Mouse (Mus musculus) lung, postnatal 4 days (tissue): ENCODE data around the gene Gm21987.

ENCODE experiments used
- DNase-seq, 2 experiments: peaks; one replicate each; pipeline ENCODE4 v3.0.0; 2021

The Gm21987 gene

DNA sequence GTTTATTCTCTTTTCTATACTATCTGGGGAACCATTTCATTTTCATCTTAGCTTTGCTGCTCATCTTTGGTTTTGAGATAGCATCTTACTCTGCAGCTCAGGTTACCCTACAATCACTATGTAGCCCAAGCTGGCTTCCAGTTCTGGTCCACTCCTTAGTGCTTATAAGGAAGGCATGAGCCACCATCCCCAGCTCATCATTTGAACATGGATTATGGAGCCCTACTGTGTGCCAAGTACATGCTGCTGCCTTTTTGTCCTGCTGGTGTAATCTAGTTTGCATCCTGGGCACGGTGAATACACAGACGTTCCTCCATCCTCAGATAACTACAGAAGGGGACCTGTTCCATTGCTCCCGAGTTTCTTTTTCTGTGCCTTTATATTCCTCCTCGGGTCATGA, 26.0 kb downstream of the Gm21987 start:
- no peak for DNase-seq

DNA sequence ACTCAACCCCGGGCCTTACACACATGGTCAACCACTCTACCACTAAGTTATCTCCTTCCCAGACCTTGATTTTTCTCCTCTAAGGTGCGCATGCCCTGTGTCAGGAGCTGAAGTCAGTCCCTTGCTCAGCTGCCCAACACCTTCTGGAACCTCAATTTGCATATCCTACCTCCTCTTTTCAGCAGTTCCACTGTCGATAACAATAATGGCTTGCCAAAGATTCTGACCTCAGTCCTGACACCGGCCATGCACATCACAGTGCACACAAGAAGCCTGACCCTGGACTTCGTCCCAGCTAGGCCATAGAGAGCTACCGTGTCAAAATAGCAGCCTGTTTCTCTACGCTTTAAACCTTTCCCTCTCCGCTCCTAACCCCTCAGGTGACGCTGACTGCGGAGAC, 26.6 kb downstream of the Gm21987 start:
- no peak for DNase-seq

DNA sequence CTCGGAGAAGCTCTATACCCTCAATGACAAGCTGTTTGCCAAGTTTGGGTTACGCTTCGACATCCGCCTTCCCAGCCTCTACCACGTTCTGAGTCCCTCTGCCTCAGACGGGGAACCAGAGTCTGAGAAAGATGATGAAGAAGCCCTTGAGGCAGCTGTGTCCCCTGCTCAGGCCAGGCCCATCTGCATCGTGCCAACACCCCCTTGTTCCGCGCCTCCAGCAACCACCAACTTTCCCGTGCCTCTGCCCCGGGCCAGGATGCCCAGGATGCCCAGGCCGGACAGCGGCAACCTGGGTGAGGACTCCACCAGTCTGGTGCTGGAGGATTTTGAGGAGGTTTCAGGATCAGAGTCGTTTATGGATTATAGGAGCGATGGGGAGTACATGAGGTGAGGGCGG, 27.1 kb downstream of the Gm21987 start:
- DNase-seq = no peak

DNA sequence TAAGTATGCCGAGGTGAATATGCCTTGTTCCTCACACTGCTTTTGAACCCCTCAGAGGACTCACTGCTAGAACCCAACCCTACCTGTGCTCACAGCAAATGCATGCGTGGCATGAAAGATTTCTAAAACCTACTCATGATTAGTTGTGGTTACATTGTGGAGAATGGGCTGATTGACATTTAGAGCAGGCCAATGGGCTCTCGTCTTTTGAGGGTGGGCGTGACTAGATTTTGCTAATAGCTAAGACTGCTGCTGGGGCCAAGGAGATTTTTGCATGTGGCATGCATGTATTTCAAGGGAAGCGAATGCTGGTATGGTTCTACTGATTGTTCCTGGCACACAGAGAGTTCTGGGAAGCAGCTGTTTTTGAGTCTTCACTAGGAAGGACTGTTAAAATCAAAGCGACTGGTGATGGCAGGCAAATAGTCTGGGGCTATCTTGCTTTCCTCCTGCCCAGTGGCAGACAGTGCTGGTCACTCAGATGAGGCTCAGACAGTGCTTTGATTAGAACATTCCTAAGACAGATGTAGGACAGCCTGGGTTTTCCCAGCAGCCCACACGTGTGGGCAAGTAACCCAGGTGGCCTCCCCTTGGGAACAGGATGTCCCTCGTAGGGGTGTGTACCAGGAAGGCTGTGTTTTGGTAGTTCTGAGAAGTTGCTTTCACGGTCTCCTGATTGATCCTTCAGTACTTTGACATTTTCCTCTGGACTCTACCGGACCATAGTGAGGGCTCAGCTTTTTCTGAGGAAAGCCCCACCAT, 27.7 kb downstream of the Gm21987 start:
- no peak for DNase-seq

DNA sequence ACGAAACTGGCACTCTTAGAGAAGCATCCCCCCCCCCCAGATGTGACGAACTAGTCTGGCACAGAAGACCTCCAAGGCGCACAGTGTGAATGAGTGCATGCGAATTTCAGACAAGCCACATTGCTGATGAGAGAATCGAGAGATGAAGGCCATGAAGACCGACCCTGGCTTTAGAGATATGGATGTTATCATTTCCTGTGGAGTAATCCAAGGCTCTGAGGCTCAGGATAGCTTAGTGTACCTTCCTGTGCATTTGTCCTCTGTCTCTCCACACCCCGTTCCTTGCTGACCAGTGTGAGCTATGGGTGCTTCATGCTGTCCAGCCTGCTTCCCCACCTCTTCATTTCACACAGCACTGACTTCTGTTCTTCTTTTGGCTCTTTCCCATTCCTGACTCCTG, 28.3 kb downstream of the Gm21987 start:
- no peak for DNase-seq

DNA sequence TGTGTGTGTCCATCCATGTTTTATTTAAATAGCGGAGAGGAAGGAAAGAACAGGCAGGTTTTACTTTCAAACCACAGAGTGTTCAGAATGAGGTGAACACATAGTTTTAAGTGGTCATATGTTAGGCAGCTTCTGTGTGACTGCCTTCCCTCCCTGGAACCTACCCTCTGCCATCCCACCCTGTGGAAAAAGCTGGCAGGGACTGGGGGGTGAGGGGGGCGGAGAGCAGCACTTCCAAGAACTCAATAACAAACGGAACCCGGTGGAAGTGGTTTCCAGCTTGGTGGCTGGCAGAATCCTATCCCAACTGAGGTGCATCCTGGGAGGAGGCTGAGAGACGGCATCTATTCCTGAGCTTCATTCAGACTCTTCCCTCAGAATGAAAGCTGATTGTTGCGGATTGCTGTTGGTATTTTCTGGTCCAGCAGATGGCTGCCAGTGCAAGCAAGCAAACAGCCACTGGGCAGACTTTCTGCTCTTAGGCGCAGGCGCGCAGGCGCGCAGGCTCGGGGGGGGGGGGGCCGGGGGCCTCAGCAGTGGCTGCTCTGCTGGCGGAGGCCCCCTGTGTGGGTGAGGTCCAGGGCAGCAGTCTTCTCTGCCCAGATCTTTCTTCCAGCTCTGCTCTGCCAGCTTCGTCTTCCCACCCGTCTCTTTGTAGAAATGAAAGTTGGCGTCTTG, 29.5 kb downstream of the Gm21987 start:
- peak; percentile 53 to 59 for DNase-seq

DNA sequence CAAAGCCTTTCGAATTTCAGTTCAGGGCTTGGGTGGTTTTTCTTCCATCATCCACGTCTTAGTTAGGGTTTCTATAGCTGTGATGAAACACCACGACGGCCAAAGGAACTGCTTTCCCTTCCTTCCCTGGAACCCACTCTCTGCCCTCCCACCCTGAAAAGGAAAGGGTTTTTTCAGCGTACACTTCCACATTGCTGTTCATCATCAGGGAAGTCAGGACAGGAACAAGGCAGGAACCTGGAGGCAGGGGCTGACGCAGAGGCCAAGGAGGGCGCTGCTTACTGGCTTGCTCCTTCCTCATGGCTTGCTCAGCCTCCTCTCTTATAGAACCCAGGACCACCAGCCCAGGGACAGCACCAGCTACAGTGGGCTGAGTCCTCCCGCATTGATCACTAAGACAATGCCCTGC, 30.0 kb downstream of the Gm21987 start:
- peak in 1 of 2 experiments; percentile 39 for DNase-seq

DNA sequence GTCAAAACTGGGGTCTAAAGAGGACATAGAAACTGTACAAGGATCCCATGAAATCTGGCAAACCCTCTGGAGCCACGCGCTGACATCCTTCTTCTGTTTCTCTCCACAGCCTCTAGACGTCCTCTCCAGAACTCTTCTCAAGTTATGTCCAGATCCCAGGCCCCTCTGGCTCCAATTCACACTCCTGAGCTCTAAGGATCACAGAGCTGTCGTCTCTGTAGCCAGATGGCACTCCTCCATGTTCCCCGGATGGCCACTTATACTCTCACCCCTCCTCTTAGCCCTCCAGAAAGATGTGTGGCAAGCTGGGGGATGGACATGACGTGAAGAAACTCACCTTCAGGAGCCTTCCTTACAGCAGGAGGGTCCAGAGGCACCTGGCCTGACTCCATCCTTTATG, 30.7 kb downstream of the Gm21987 start:
- DNase-seq = no peak

DNA sequence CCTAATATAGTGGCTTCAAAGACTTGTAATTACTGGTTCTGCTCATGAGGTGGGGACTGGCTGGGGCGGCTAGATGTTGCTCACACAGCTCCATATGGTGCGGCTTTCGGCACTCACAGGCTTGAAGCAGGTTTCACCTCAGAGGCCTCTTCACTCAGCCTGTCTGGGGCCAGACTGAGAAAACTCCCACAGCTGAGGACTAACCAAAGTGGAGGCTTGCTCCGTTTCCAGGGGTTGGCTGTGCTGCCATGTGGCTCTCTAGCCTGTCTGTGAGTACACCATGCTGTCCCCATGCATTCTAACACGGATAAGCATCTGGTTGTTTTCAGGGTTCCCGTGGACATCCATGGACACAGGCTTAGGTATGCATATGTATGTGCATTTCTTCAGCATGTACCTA, 31.8 kb downstream of the Gm21987 start:
- DNase-seq = no peak

DNA sequence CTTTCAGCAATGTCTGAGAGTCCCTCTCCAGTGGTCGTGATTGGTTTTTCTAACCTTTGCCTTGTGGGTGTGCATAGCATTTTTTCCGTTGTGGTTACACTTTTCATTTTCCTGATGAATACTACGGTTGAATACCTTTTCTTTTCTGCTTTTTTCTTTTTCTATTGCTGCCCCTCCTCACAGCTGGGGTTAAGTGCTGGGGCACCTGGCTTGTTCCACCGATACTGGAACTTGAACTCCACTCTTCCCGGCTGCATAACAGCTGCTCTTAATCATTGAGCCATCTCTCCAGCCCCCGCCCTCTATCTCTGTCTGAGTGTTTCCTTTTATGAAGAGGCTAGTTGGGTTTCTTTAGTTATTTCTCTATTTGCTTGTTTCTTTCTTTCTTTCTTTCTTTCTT, 32.2 kb downstream of the Gm21987 start:
- no peak for DNase-seq

DNA sequence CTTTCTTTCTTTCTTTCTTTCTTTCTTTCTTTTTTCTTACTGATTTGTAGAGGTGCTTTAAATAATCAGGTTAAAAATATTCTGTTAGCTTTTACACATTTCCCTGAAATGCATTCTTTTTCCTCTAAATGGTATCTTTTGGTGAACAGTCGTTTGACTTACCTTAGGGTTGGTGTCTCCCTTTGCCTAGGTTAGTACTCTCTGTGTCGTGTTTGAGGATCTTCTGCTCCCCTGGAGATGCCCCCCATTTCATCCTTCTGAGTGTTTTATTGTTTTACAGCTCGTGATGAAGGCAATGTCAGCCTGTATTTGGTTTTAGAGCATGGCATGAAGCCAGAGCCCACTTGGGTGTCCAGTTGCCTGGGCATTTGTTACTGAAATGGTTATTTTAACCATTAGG, 32.7 kb downstream of the Gm21987 start:
- no peak for DNase-seq

DNA sequence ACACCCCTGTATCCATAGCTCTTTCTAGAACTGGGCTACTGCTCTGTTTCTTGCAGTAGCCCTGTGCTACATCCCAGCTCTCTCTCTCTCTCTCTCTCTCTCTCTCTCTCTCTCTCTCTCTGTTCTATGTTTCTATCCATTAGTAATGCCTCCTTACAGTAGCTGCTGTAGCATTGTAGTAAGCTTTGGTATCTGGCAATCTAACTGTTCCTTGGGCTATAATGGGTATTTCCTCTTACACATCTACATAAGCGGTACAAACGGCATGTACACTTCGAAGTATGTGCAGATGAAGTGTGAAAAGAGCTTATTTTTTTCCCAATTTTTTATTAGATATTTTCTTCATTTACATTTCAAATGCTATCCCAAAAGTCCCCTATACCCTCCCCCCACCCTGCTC, 33.1 kb downstream of the Gm21987 start:
- no peak for DNase-seq

DNA sequence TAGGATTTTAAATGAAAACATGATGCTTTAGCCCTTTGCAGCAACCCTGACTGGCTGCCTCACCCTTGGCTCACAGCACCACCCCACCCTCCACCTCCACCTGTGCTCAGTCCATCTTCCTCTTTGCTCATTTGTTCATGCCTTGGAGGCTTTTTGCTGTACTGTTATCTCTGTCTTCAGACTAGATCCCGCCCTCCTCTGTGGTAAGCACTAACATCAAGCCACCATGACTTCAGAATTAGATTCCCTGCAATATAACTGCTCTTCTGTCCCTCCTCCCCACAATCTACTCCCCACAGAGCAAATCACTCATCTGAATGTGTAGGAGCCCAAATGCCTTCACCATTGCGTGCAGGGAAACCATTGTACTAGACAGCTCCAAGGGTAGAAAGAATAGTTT, 36.8 kb downstream of the Gm21987 start:
- no peak for DNase-seq

DNA sequence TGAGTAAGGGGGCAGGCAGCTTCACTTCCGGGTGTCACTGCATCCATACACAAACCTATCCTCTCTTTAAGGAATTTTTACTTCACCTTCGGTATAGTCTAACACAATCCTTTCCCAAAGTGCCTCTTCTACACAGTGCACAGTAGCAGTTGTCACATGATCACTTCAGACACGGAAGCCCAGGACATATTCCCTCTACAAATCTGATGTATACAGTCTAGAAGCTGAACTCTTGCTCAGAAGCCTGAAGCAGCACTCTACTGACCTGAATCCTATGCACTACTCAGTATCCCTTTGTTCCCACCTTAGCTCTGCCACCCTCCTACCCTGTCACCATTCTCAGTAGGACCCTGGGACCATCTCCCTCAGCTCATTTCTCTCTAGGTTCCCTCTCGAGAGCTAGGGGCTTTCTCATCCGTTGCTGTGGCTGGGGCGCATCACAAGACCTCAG, 38.4 kb downstream of the Gm21987 start:
- DNase-seq = no peak

DNA sequence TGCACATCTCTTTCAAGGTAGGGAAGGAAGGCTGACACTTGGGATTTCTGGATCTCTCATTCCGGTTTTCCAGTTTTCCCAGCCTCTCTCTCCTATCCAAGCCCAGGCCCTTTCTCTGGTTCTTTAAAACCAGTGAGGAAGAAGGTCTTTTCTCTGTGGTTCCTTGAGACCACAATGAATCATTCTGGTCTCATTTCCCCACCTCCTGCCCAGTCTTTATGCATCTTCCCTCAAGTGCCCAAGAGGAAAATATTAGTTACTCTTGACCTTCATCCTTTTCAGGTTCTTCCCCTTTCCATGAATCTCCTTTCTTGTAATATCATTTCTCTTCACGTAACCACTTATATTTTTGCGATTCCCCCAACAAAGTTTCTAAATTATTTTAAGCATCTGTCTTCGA, 38.9 kb downstream of the Gm21987 start:
- DNase-seq = no peak

DNA sequence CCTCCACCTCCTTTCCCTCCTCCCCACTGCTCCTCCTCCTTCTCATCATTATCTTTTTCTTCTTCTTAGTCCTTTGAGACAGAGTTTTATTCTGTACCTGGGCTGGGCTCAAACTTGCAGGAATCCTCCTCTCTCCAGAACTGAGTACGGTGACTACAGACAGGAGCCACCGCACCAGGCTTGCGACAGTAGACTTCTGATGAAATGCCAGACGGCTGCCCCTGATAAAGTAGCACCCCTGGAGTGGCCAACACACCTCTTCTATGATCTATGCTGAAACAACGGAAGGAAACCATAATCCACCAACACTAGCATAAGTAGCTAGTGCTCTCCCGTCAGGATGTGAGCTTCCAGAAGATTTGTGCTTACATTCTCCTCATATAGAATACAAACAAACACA, 40.5 kb downstream of the Gm21987 start:
- DNase-seq = no peak

DNA sequence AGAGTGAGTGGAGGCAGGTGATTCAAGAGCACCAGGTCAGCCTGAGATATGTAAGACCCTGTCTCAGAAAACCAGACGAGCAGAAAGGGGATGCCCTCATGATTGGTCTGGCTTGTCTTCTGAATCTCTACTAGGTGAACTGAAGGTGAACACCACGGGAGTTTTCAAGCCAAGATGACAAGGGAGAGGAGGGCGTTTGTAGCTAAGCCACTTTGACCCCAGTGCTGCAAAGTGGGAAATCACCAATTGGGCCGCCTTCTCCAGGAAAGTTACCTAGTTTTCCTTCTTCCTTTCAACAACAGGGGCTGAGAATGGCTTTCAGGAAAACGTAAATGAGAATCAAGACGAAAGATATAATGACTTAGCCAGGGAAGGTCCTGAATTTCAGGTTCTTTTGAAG, 41.9 kb downstream of the Gm21987 start:
- DNase-seq = no peak

DNA sequence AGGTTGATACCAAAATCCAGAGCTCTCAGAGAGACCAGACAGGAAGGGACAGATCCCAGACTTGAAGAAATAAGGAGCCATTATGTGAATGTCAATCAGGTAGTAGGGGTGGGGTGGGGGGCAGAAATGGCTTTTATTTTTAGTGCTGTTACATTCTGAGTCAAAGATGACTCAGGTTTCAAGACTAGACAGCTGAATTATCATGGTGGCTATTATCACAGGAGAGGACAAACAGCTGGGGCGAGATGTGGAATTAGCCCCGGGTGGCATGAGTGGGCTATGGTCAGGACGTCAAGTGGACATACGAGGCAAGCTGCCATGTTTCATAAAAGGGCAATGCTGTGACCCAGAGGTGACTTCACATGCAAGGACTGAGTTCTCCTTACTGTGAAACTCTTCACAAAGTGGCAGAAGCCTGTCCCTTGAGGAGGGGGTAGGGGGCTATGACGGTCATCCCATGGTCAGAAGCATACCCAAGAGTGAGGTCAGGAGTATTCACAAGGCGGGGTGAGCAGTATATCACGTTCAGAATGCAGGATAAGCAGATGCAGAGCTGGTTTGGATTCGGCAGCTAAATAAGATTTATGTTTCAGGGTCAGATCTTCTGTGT, 42.5 kb downstream of the Gm21987 start:
- DNase-seq = no peak

DNA sequence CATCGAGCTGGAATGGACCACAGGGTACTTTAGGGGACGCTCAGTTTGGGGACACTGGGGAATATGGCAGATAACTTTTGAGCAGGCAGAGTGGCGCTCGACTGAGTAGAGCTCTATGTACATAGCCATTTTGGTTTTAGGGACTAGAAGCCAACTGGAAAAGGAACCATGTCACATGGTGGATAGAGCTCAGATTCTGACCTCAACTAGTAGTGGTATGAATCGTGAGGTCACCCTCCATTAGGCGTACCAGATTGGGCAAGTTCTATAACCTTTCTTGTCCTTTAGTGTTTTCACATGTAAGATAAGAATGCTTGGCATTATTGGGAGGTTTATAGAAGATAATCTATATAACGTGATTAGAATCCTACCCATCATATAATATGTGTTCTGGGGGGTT, 43.5 kb downstream of the Gm21987 start:
- DNase-seq = no peak

DNA sequence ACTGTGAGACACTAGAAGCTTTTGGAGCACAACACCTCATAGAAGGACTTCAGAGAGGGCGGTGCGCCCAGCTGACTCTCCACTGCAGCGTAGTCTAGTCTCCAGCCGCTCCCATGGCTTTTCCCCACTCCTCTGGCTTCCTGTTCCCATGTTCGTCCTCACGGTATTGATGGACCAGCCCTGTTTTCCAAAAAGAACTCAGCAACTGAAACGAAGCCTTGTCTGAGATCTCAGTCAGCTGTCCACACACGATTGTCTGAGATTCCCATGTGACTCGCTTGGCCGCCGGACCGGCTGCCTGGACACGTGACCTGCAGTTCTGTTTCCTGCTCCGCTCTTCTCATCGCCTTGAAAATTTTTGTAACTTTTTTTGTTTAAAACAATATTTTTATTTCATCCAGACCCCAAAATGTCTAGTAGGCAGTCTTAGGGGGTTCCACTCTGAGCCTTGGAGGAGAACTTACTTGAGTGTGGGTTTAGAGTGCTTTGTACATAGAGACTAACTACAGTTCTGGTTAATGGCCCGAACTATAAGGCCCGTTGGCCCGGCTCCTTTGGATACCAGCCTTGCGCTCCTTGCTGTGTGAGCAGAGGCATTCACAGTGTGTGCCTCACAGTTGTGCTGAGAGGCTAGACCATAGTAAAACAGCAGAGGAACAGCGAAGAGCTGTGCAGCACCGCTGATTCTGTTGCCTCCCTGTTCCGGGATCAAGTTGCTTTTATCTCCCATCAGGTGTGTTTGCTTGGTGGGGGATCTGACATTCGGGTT, 45.5 kb downstream of the Gm21987 start:
- peak; percentile 15 to 54 for DNase-seq

DNA sequence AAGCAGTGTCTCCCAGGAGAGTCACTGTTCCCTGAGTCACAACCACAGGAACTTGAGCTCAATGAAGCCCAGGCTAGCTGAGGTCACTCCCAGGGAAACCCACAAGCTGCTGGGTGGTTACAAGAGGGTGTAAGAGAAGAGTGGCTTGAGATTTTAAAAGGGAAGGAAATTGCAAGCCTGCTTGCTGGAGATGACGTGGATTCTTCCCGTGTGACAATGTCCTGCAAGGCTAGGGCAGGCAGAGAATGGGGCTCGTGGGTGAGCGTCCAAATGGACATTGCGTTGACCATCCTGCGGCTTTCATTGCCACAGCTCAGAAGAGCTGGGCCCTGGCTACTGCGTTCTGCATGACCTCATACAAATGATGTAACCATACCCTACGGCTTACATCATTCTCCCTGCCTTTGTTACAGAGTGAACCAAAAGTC, 47.4 kb downstream of the Gm21987 start:
- peak in 1 of 2 experiments; percentile 36 for DNase-seq

DNA sequence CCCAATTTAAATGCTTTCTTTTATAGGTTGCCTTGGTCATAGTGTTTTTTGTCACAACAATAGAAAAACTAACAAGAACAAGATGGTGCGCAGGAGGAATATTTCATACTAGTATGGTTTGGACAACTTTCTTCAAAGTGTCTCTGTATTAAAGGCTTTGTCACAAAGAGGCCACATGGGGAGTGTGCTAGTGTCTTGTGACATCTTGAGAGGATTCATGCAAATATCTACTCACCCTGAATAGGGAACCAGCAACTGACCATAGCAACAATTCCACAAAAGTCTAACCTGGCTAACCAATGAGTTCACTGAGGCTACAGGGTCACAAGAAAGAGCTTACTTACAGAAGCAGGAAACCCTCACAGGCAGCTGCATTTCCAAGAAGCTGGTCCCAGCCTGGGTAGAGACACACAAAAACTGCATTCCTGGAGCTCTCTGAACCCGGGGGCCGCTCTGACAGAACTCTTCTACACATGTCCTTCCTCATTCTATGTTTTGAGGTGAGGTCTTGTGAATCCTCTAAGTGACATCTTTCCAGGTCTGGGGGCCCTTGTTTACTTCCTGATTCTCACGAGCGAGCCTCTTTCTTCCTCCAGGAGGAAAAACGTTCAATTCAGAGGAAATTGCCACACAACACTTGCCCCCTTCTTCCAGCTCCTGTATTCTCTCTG, 48.4 kb downstream of the Gm21987 start:
- no peak for DNase-seq

DNA sequence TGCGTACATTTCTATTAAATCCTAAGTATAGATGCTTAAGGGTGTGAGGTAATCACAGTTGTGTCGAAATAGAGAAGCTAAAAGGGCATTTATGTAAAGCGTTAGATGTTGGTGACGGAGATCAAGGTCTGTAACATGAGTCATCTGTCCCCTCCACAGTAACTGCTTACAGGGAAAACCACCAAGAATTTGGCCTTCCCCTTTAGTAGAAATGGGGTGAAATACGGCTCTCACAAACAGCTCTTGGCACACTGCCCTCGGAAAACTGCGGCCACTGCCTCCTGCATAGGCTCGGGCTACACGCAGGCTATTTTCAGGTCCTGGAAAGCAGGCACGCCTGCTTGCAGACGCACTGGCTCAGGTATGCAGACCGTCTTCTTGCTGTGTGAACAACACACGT, 49.3 kb downstream of the Gm21987 start:
- peak; percentile 79 for DNase-seq
